Mouse (Mus musculus): ENCODE results near the gene Irak1bp1. TPM values are rescaled to one million over a fixed set of nuclear protein-coding genes. Genes with fewer than 3 reads are reported as not detected.

Gene Irak1bp1
- polyA plus RNA-seq, 1 experiment from 2014 or later: 23.0 TPM

DNA sequence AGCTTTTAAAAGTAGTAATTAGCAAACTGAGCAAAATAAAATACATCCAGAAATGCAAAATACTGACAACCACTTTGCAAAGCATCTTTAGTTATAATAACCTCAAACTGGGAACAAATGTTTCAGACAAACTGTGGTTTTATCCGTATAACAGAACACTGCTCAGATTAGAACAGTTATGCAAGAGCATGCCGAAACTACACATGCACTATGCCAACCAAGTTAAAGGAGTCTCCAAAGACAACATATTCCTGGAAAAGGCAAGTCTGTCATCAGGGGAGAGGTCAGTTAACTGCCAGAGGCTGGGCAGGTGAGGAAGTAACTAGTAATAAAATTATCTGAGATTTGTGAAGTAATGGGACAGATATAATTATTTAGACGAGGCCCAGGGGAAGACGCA is 13.3 kb downstream of the Irak1bp1 start:
- WGBS: 92% methylated on average over 4 of the region's 4 CpGs
- peaks cover 58% of the 10 kb centered on the region for H3K36me3 ChIP-seq (replicated peaks)
- DNase-seq (ENCODE audit: low spot score): no peak
- H3K27ac ChIP-seq (replicated peaks): no peak overlapping the region
- H3K27me3 ChIP-seq (replicated peaks; ENCODE audit: low read depth, poor library complexity, severe bottlenecking): no peaks in the 10 kb centered on the region
- no peak overlapping the region for H3K4me3 ChIP-seq
- no peaks in the 10 kb centered on the region for H3K9me3 ChIP-seq
- no peaks in the 10 kb centered on the region for H3K4me1 ChIP-seq

DNA sequence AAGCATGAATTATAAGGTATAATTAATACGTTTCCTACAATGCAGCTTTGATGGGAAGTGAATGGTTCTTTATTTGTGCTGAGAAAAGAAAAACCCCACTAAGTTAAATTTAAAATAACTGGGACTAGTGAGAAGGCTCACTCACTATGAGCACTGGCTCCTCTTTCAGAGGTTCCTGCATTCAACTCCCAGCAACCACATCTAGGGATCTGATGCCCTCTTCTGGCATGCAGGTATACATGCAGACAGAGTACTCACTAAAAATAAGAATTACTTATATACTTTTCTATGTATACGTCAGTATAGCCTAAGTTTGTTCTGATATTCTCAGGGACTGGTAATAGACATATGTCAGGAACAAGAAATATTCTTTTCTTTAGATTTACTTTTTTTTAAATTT is 24.7 kb downstream of the Irak1bp1 start:
- no peaks in the 10 kb centered on the region for H3K9me3 ChIP-seq
- no peak for DNase-seq (ENCODE audit: low spot score)
- 52% methylated on average over 2 of the region's 2 CpGs for WGBS
- no peaks in the 10 kb centered on the region for H3K4me1 ChIP-seq
- no peaks in the 10 kb centered on the region for H3K36me3 ChIP-seq (replicated peaks)
- no peak overlapping the region for H3K4me3 ChIP-seq
- H3K27me3 ChIP-seq (replicated peaks; ENCODE audit: low read depth, poor library complexity, severe bottlenecking): no peaks in the 10 kb centered on the region
- no peak overlapping the region for H3K27ac ChIP-seq (replicated peaks)

GRCm38 (mm10) chr9:82854973-82855614 is 25.8 kb downstream of the Irak1bp1 start:
- no peaks in the 10 kb centered on the region for H3K27me3 ChIP-seq (replicated peaks; ENCODE audit: low read depth, poor library complexity, severe bottlenecking)
- H3K4me3 ChIP-seq: no peak overlapping the region
- H3K9me3 ChIP-seq: no peaks in the 10 kb centered on the region
- H3K36me3 ChIP-seq (replicated peaks): no peaks in the 10 kb centered on the region
- no peak for DNase-seq (ENCODE audit: low spot score)
- no peaks in the 10 kb centered on the region for H3K4me1 ChIP-seq
- 46% methylated on average over 3 of the region's 3 CpGs for WGBS
- no peak overlapping the region for H3K27ac ChIP-seq (replicated peaks)

DNA sequence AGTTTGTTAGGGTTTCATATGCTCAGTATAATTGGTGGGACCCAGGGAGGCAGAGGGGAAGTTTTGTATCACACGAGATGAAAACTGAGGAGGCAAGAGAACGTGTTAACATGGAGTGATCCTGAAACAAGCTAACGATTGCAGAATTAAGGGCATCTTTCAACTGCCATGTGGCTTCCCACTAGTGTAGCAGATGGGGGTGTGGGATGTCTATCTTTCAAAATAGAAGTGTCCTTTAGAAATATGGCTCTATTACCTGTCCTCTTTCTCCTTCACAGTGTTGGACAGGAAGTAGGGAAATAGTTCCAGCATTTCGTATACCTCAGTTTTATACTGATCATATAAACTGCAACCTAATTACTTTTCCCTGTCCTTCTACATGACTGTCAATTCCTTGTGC is 26.9 kb downstream of the Irak1bp1 start:
- Histone ChIP-seq H3K27ac (replicated peaks) (no peak overlapping the region), H3K4me1 (no peaks in the 10 kb centered on the region), H3K36me3 (replicated peaks) (no peaks in the 10 kb centered on the region), H3K9me3 (no peaks in the 10 kb centered on the region), H3K4me3 (no peak overlapping the region), H3K27me3 (replicated peaks; ENCODE audit: low read depth, poor library complexity, severe bottlenecking) (no peaks in the 10 kb centered on the region)
- DNase-seq (ENCODE audit: low spot score): no peak
- WGBS: 85% methylated on average over 4 of the region's 4 CpGs

GRCm38 (mm10) chr9:82860805-82861204 is 31.5 kb downstream of the Irak1bp1 start:
- 95% methylated on average over 2 of the region's 2 CpGs for WGBS
- Histone ChIP-seq H3K4me3 (no peak overlapping the region), H3K36me3 (replicated peaks) (peaks cover 6% of the 10 kb centered on the region; the same call in 1 of the 2 replicates)

GRCm38 (mm10) chr9:82861316-82861715 is 32.0 kb downstream of the Irak1bp1 start:
- no peak for DNase-seq (ENCODE audit: low spot score)
- Histone ChIP-seq H3K36me3 (replicated peaks) (peaks cover 11% of the 10 kb centered on the region), H3K4me3 (no peak overlapping the region), H3K9me3 (no peaks in the 10 kb centered on the region), H3K4me1 (no peaks in the 10 kb centered on the region), H3K27ac (replicated peaks) (no peak overlapping the region), H3K27me3 (replicated peaks; ENCODE audit: low read depth, poor library complexity, severe bottlenecking) (no peaks in the 10 kb centered on the region)
- WGBS: 91% methylated on average over 4 of the region's 4 CpGs

More at GRCm38 (mm10) chr9:82860805-82861204, 31.5 kb downstream of the Irak1bp1 start:
- Histone ChIP-seq H3K9me3 (no peaks in the 10 kb centered on the region), H3K27ac (replicated peaks) (no peak overlapping the region), H3K27me3 (replicated peaks; ENCODE audit: low read depth, poor library complexity, severe bottlenecking) (no peaks in the 10 kb centered on the region), H3K4me1 (no peaks in the 10 kb centered on the region)
- no peak for DNase-seq (ENCODE audit: low spot score)

DNA sequence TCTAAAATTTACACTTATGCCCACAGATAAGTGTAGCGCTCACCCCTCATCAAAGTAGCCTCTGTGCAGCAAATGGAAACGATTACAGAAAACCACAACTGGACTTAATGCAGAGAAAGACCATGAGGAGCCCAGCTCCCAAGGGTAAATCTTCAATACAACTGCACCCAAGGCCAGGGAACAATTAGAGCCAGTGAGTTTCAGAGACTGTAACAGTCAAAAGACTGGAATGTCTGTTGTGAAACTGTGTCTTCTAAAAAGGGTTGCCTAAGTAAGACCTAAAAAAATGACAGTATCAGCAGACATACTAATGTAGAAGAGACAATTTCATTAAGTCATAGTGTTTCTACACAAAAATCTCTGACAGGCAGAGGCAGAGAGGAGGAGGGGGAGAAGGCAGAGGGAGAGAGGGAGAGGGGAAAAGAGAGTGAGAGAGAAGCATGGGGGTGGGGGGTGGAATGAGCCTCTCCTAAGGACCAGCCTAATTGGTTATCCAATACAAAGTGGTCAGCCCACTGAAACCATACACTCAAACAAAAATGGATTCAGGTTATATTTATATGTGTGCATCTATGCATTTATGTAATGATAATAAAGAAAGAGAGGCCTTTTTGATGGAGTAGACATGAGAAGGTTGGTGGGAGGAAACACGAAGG is 32.6 kb downstream of the Irak1bp1 start:
- no peaks in the 10 kb centered on the region for H3K27me3 ChIP-seq (replicated peaks; ENCODE audit: low read depth, poor library complexity, severe bottlenecking)
- no peak overlapping the region for H3K4me3 ChIP-seq
- no peaks in the 10 kb centered on the region for H3K4me1 ChIP-seq
- DNase-seq (ENCODE audit: low spot score): no peak
- peaks cover 17% of the 10 kb centered on the region for H3K36me3 ChIP-seq (replicated peaks)
- H3K27ac ChIP-seq (replicated peaks): no peak overlapping the region
- H3K9me3 ChIP-seq: no peaks in the 10 kb centered on the region
- WGBS: 85% methylated on average over 3 of the region's 3 CpGs

DNA sequence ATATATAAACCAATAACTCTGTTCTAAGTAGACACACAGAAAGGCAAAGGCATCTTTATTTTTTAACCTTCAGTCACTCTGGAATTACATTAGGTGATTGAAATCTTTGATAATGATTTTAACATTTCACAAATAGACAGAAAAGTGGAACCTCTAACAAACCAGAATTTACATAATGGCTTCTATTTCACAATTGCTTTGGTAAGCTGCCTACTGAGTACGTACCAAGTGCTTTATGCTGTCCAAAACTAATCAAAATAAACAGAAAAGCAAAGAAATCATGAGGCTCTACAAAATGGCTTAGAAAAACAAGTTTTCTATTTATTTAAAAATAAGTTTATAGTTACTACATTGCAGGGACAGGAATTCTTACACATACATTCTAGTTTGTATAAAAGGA is 36.8 kb downstream of the Irak1bp1 start:
- H3K4me1 ChIP-seq: no peaks in the 10 kb centered on the region
- no peaks in the 10 kb centered on the region for H3K9me3 ChIP-seq
- H3K27ac ChIP-seq (replicated peaks): no peak overlapping the region
- DNase-seq (ENCODE audit: low spot score): no peak
- no peaks in the 10 kb centered on the region for H3K27me3 ChIP-seq (replicated peaks; ENCODE audit: low read depth, poor library complexity, severe bottlenecking)
- no peak overlapping the region for H3K4me3 ChIP-seq
- H3K36me3 ChIP-seq (replicated peaks): peaks cover 54% of the 10 kb centered on the region
- WGBS: 95% methylated on average over 1 of the region's 1 CpGs

GRCm38 (mm10) chr9:82867698-82868097 is 38.4 kb downstream of the Irak1bp1 start:
- no peak overlapping the region for H3K4me3 ChIP-seq
- no peak for DNase-seq (ENCODE audit: low spot score)
- no peaks in the 10 kb centered on the region for H3K27me3 ChIP-seq (replicated peaks; ENCODE audit: low read depth, poor library complexity, severe bottlenecking)
- peaks cover 70% of the 10 kb centered on the region for H3K36me3 ChIP-seq (replicated peaks)
- H3K9me3 ChIP-seq: no peaks in the 10 kb centered on the region
- H3K27ac ChIP-seq (replicated peaks): no peak overlapping the region
- H3K4me1 ChIP-seq: no peaks in the 10 kb centered on the region
- WGBS: 94% methylated on average over 3 of the region's 3 CpGs

GRCm38 (mm10) chr9:82877078-82877477 is 47.7 kb downstream of the Irak1bp1 start:
- DNase-seq (ENCODE audit: low spot score): no peak
- H3K4me1 ChIP-seq: no peaks in the 10 kb centered on the region
- H3K27me3 ChIP-seq (replicated peaks; ENCODE audit: low read depth, poor library complexity, severe bottlenecking): no peaks in the 10 kb centered on the region
- no peak overlapping the region for H3K4me3 ChIP-seq
- no peaks in the 10 kb centered on the region for H3K9me3 ChIP-seq
- 99% methylated on average over 1 of the region's 1 CpGs for whole genome bisulfite sequencing
- no peak overlapping the region for H3K27ac ChIP-seq (replicated peaks)
- H3K36me3 ChIP-seq (replicated peaks): peaks cover 100% of the 10 kb centered on the region

DNA sequence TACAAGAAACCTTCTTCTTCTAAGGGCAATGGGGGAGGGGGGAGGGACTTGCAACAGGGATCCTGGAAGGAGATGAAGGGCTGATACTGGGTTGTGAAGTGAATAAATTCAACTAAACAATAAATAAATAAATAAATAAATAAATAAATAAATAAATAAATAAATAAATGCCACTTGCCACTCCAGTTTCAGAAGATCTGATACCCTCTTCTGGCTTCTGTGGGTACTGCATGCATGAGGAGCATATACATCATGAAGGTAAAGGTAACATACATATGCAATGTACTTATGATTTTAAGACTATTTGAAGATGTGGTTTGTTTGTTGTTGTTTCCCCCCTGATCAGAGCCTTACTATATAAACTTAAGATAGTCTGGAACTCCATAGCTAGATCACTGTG is 54.8 kb downstream of the Irak1bp1 start:
- no peak overlapping the region for H3K27ac ChIP-seq (replicated peaks)
- H3K36me3 ChIP-seq (replicated peaks): peaks cover 98% of the 10 kb centered on the region
- H3K27me3 ChIP-seq (replicated peaks; ENCODE audit: low read depth, poor library complexity, severe bottlenecking): no peaks in the 10 kb centered on the region
- no peak for DNase-seq (ENCODE audit: low spot score)
- H3K4me3 ChIP-seq: no peak overlapping the region
- no peaks in the 10 kb centered on the region for H3K4me1 ChIP-seq
- H3K9me3 ChIP-seq: no peaks in the 10 kb centered on the region

- Histone ChIP-seq H3K27me3 (replicated peaks; ENCODE audit: low read depth, poor library complexity, severe bottlenecking) (no peaks in the 10 kb centered on the region), H3K36me3 (replicated peaks) (peaks cover 100% of the 10 kb centered on the region), H3K4me1 (no peaks in the 10 kb centered on the region), H3K27ac (replicated peaks) (no peak overlapping the region), H3K9me3 (no peaks in the 10 kb centered on the region), H3K4me3 (no peak overlapping the region)
- DNase-seq (ENCODE audit: low spot score): no peak
Measured at GRCm38 (mm10) chr9:82888645-82889044, 59.3 kb downstream of the Irak1bp1 start.

All from embryonic facial prominence, embryonic 10.5 days (tissue).